Mouse (Mus musculus): Measurements from ENCODE around the gene Alkbh6. TPM values are rescaled to one million over a fixed set of nuclear protein-coding genes. Genes with fewer than 3 reads are reported as not detected.

Alkbh6 gene
- polyA plus RNA-seq, 1 experiment from 2014 or later, result 107 TPM

DNA sequence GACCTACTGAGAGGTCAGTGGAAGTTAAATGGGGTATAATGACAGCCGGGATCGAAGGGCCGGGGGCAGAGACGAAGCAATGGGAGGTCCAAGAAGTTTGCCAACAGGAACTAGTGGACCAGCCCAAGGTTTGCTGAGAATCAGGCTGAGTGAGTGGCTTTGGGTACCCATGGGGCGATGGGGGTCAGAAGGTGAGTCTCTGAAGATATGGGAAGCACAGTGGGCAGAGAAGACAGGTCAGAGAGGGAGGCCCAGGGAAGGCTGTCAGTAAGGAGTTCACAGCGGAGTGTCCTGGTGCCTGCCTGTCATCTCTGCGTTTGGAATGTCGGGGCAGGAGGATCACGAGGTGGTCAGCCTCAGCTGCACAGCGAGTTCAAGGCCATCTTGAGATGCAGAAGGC, 19.9 kb downstream of the Alkbh6 start:
- H3K27ac ChIP-seq (replicated peaks; ENCODE audit: low read depth, low read length), result no peak overlapping the region
- no peaks in the 10 kb centered on the region for H3K4me1 ChIP-seq (ENCODE audit: control insufficient read depth, insufficient read depth, low read length)
- WGBS, result 64% methylated on average over 10 of the region's 10 CpGs
- no peak for DNase-seq
- H3K9me3 ChIP-seq (ENCODE audit: control insufficient read depth, low read length), result peaks cover 4% of the 10 kb centered on the region; the same call in 1 of the 2 replicates
- H3K9ac ChIP-seq (replicated peaks; ENCODE audit: low read length), result no peak overlapping the region
- H3K27me3 ChIP-seq (ENCODE audit: control insufficient read depth, insufficient read depth, low read length), result no peaks in the 10 kb centered on the region
- no peak overlapping the region for H3K4me2 ChIP-seq (ENCODE audit: low read length)
- H3K36me3 ChIP-seq (ENCODE audit: control insufficient read depth, insufficient read depth, low read length), result no peaks in the 10 kb centered on the region
- H3K4me3 ChIP-seq (replicated peaks; ENCODE audit: low read depth, low read length), result no peak overlapping the region
- ATAC-seq (ENCODE audit: low FRiP score, low TSS enrichment), result no peak

DNA sequence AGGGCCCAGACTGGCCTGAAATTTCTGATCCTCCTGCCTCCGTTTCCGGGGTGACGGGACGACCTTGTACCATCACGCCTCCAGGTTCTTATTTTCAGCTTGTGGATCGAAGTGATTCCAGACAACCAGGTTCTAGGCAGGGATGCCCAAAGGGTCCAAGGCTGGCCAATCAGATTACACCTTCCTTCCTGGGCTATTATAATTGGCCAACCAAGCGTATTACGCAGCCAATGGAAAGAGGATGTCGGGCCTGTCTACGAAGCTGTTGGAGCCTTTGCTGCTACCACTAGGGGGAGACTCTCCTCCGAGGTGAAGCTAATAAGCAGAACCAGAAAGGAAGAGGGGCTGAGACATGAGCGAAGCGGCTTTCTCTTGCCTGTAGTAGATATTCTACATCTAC, 23.4 kb downstream of the Alkbh6 start:
- Histone ChIP-seq H3K27me3 (ENCODE audit: control insufficient read depth, insufficient read depth, low read length) (peaks cover 18% of the 10 kb centered on the region), H3K9ac (replicated peaks; ENCODE audit: low read length) (no peak overlapping the region), H3K9me3 (ENCODE audit: control insufficient read depth, low read length) (no peaks in the 10 kb centered on the region), H3K36me3 (ENCODE audit: control insufficient read depth, insufficient read depth, low read length) (no peaks in the 10 kb centered on the region), H3K4me2 (ENCODE audit: low read length) (peak overlapping the region; percentile 39), H3K4me1 (ENCODE audit: control insufficient read depth, insufficient read depth, low read length) (no peaks in the 10 kb centered on the region), H3K4me3 (replicated peaks; ENCODE audit: low read depth, low read length) (0 out of 2 replicates have a peak overlapping the region, but pooled peaks have one; percentile 1), H3K27ac (replicated peaks; ENCODE audit: low read depth, low read length) (0 out of 2 replicates have a peak overlapping the region, but pooled peaks have one; percentile 10)
- ATAC-seq (ENCODE audit: low FRiP score, low TSS enrichment), result peak; percentile 93
- WGBS, result 2% methylated on average over 13 of the region's 13 CpGs
- DNase-seq, result peak; percentile 97

DNA sequence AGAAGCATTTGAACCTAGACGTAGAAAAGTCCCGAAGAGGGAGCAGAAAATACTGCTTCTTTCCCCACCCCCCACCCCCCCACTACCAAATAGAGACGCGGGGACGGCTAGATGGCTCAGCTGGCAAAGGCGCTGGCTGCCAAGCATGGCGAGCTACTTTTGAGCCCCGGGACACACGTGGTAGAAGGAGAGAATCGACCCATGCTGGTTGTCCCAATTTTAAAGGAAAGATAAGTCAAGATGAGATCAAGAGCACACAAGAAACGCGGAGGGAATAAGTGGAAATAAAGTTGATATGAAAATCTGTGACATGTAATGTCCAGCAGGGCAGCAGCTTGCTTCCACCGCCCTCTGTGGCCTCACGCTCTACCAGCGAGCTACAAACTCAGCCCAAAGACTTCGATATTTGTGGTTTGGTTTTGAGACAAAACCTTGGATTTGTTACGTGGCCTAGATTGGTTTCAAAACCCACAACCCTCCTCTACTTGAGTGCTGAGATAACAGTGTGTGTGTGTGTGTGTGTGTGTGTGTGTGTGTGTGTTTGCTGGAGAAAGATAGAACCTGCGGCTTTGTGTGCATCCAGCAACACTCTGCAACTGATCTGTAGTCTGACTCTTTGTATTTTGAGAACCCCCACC, 24.2 kb downstream of the Alkbh6 start:
- WGBS, result 64% methylated on average over 18 of the region's 18 CpGs
- Histone ChIP-seq H3K27ac (replicated peaks; ENCODE audit: low read depth, low read length) (no peak overlapping the region), H3K36me3 (ENCODE audit: control insufficient read depth, insufficient read depth, low read length) (no peaks in the 10 kb centered on the region), H3K4me3 (replicated peaks; ENCODE audit: low read depth, low read length) (no peak overlapping the region), H3K9ac (replicated peaks; ENCODE audit: low read length) (no peak overlapping the region), H3K4me2 (ENCODE audit: low read length) (peak overlapping the region; percentile 39; the same call in 1 of the 2 replicates), H3K27me3 (ENCODE audit: control insufficient read depth, insufficient read depth, low read length) (peaks cover 18% of the 10 kb centered on the region), H3K9me3 (ENCODE audit: control insufficient read depth, low read length) (no peaks in the 10 kb centered on the region), H3K4me1 (ENCODE audit: control insufficient read depth, insufficient read depth, low read length) (no peaks in the 10 kb centered on the region)
- ATAC-seq (ENCODE audit: low FRiP score, low TSS enrichment) (no peak), DNase-seq (no peak)

DNA sequence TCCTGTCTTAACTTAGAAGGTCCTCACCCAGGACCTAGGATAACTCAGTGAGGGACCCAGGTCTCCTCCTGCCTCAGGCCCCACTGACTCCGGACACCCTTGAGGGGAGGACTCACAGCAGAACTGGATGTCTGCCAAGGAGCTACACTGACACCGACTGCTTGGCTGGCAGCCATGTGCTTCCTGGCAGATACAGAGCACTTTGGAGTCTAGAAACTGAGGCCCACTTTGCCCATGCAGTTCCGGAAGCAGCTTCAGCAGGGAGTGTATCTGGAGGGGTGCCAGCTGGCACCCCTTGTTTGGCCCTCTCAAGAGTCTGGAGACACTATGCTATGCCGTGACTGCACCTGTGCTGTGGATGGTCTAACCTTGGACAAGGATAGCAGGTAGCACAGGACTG, 24.9 kb downstream of the Alkbh6 start:
- no peak overlapping the region for H3K4me2 ChIP-seq (ENCODE audit: low read length)
- H3K27me3 ChIP-seq (ENCODE audit: control insufficient read depth, insufficient read depth, low read length), result peaks cover 18% of the 10 kb centered on the region
- 50% methylated on average over 4 of the region's 4 CpGs for WGBS
- peak; percentile 82 for DNase-seq
- H3K4me3 ChIP-seq (replicated peaks; ENCODE audit: low read depth, low read length), result no peak overlapping the region
- no peak overlapping the region for H3K9ac ChIP-seq (replicated peaks; ENCODE audit: low read length)
- no peaks in the 10 kb centered on the region for H3K9me3 ChIP-seq (ENCODE audit: control insufficient read depth, low read length)
- H3K36me3 ChIP-seq (ENCODE audit: control insufficient read depth, insufficient read depth, low read length), result no peaks in the 10 kb centered on the region
- no peak for ATAC-seq (ENCODE audit: low FRiP score, low TSS enrichment)
- no peaks in the 10 kb centered on the region for H3K4me1 ChIP-seq (ENCODE audit: control insufficient read depth, insufficient read depth, low read length)
- H3K27ac ChIP-seq (replicated peaks; ENCODE audit: low read depth, low read length), result no peak overlapping the region

DNA sequence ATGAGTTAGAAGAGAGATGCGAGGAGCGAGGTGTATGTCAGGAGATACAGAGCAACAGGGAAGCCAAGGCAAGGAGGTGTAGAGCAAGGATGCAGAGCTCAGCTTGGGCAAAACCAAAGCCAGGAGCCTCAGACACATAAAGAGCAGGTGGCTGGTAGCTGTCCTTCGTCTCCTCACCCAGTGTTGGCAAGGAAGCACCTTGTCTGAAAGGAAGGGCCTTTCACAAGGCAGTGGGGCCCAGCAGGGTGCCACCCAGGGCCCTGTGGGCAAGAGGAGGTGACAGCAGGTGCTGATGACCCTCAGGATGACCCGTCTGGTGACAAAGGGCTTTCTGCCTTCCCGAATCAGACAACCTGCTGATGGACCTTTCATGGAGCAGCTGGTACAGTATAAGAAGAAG, 26.0 kb downstream of the Alkbh6 start:
- H3K9ac ChIP-seq (replicated peaks; ENCODE audit: low read length), result no peak overlapping the region
- WGBS, result 63% methylated on average over 5 of the region's 5 CpGs

DNA sequence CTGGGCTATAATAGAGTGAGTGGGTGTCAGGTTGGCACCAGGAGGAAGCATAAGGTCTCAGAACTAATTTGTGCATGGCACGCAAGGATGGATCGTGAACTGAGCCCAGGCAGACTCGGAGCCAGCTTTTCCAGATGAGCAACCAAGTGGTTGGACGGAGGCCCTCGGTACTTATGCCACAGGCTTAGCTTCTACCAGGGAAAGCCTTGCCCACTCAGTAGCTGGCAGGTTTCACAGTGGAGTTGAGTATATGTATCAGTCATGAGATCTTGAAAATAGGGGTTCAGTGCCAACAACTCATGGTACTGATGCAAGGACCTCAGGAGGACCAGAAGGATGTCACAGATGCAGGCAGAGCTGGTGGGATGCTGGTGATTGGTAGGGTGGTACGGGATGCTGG, 27.2 kb downstream of the Alkbh6 start:
- no peaks in the 10 kb centered on the region for H3K36me3 ChIP-seq (ENCODE audit: control insufficient read depth, insufficient read depth, low read length)
- H3K27me3 ChIP-seq (ENCODE audit: control insufficient read depth, insufficient read depth, low read length), result peaks cover 18% of the 10 kb centered on the region
- no peak overlapping the region for H3K4me2 ChIP-seq (ENCODE audit: low read length)
- no peak for DNase-seq
- H3K9me3 ChIP-seq (ENCODE audit: control insufficient read depth, low read length), result no peaks in the 10 kb centered on the region
- no peak overlapping the region for H3K27ac ChIP-seq (replicated peaks; ENCODE audit: low read depth, low read length)
- no peaks in the 10 kb centered on the region for H3K4me1 ChIP-seq (ENCODE audit: control insufficient read depth, insufficient read depth, low read length)
- H3K4me3 ChIP-seq (replicated peaks; ENCODE audit: low read depth, low read length), result no peak overlapping the region
- 79% methylated on average over 6 of the region's 6 CpGs for WGBS
- no peak for ATAC-seq (ENCODE audit: low FRiP score, low TSS enrichment)
- no peak overlapping the region for H3K9ac ChIP-seq (replicated peaks; ENCODE audit: low read length)

More for the DNA sequence above, 26.0 kb downstream of the Alkbh6 start:
- H3K4me1 ChIP-seq (ENCODE audit: control insufficient read depth, insufficient read depth, low read length), result no peaks in the 10 kb centered on the region
- no peak overlapping the region for H3K27ac ChIP-seq (replicated peaks; ENCODE audit: low read depth, low read length)
- no peak for DNase-seq
- H3K4me3 ChIP-seq (replicated peaks; ENCODE audit: low read depth, low read length), result no peak overlapping the region
- no peaks in the 10 kb centered on the region for H3K9me3 ChIP-seq (ENCODE audit: control insufficient read depth, low read length)
- H3K4me2 ChIP-seq (ENCODE audit: low read length), result no peak overlapping the region
- H3K27me3 ChIP-seq (ENCODE audit: control insufficient read depth, insufficient read depth, low read length), result peaks cover 18% of the 10 kb centered on the region
- no peak for ATAC-seq (ENCODE audit: low FRiP score, low TSS enrichment)
- no peaks in the 10 kb centered on the region for H3K36me3 ChIP-seq (ENCODE audit: control insufficient read depth, insufficient read depth, low read length)

DNA sequence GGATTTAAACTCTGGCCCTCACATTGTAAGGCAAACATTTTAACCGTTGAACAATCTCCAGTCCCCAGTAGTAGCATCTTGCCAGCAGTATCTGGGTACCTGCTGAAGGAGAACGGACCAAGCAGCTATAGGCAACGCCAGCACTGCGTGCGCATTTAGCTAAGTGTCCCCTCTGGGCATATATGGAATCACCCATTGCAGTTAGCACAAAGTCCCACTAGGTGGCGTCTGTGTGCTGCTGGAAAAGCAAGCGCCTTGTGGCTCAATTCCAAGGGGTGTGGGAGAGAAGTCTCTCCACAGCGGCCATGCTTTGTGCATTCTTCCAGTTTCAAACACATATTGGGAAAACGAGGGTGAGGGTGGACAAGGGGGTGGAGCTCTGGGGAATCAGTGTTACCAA, 27.9 kb downstream of the Alkbh6 start:
- H3K27me3 ChIP-seq (ENCODE audit: control insufficient read depth, insufficient read depth, low read length), result peaks cover 18% of the 10 kb centered on the region
- H3K9me3 ChIP-seq (ENCODE audit: control insufficient read depth, low read length), result no peaks in the 10 kb centered on the region
- ATAC-seq (ENCODE audit: low FRiP score, low TSS enrichment) (no peak), DNase-seq (peak; percentile 96)
- no peaks in the 10 kb centered on the region for H3K4me1 ChIP-seq (ENCODE audit: control insufficient read depth, insufficient read depth, low read length)
- H3K36me3 ChIP-seq (ENCODE audit: control insufficient read depth, insufficient read depth, low read length), result no peaks in the 10 kb centered on the region
- no peak overlapping the region for H3K27ac ChIP-seq (replicated peaks; ENCODE audit: low read depth, low read length)
- H3K4me3 ChIP-seq (replicated peaks; ENCODE audit: low read depth, low read length), result no peak overlapping the region
- H3K4me2 ChIP-seq (ENCODE audit: low read length), result peak overlapping the region; percentile 10; the same call in 1 of the 2 replicates
- WGBS, result 2% methylated on average over 9 of the region's 9 CpGs
- no peak overlapping the region for H3K9ac ChIP-seq (replicated peaks; ENCODE audit: low read length)

DNA sequence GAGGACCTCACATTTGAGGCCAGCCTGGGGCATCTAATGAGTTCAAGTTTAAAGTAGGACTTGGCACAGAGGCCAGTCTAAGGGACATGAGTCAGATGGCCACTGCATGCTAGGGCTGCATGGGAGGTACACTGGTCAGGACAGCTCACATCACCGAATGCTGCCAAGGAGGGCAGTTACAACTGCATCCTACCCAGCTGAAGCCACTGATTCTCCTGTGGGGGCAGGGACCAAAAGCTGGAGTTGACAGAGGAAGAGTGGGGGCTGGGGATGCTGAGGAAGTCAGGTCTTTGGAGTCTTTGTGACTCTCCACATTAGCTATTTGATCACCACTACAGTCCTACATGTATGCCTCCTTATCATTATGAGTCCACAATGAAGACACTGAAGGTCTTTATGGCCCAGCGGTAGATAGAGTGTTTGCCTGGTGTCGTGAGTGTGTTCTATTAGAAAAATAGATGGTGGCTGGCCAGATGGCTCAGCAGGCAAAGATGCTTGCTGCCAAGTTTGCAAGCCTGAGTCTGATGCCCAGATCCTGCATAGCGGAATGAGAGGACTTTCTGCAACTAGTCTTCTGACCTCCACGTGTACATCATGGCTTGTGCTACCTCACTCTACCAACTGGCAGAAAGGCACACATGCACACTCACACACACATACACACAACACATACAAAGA, 31.1 kb downstream of the Alkbh6 start:
- H3K27me3 ChIP-seq (ENCODE audit: control insufficient read depth, insufficient read depth, low read length), result peaks cover 15% of the 10 kb centered on the region
- no peak overlapping the region for H3K4me2 ChIP-seq (ENCODE audit: low read length)
- no peaks in the 10 kb centered on the region for H3K4me1 ChIP-seq (ENCODE audit: control insufficient read depth, insufficient read depth, low read length)
- 67% methylated on average over 5 of the region's 5 CpGs for WGBS
- H3K36me3 ChIP-seq (ENCODE audit: control insufficient read depth, insufficient read depth, low read length), result no peaks in the 10 kb centered on the region
- H3K9ac ChIP-seq (replicated peaks; ENCODE audit: low read length), result no peak overlapping the region
- no peaks in the 10 kb centered on the region for H3K9me3 ChIP-seq (ENCODE audit: control insufficient read depth, low read length)
- DNase-seq (no peak), ATAC-seq (ENCODE audit: low FRiP score, low TSS enrichment) (no peak)
- H3K4me3 ChIP-seq (replicated peaks; ENCODE audit: low read depth, low read length), result no peak overlapping the region
- H3K27ac ChIP-seq (replicated peaks; ENCODE audit: low read depth, low read length), result no peak overlapping the region
